Comparison of ENCODE assay signal across 16 mouse cellular contexts in genomic region chr10:117407734-117408288, GRCm38 (mm10).
"Had no signal": no experiment of that assay in that cellular context is flagged by ENCODE, and none has a peak within 500 bp of the region (broad histone marks: within the 10 kb centered on the region; RNA-seq: fewer than 3 reads in every experiment).

No protein-coding gene starts in this region.

- DNase-seq: retina, postnatal 1 day; right cerebral cortex, adult 18-20 months; right cerebral cortex, postnatal 14 days; right cerebral cortex, postnatal 25 days; right cerebral cortex, postnatal 4 days; spleen, adult 18-20 months; thymus, adult 18-20 months; thymus, adult 2 months; thymus, postnatal 14 days; thymus, postnatal 25 days; thymus, postnatal 36 days; thymus, postnatal 4 days had no signal

- H3K4me1 ChIP-seq: stomach, embryonic 15.5 days had no signal

- H3K27ac ChIP-seq: neural tube, embryonic 13.5 days; neural tube, embryonic 15.5 days; stomach, embryonic 15.5 days; stomach, postnatal 0 days had no signal

- H3K9me3 ChIP-seq: neural tube, embryonic 13.5 days; neural tube, embryonic 15.5 days; stomach, embryonic 15.5 days had no signal

- H3K27me3 ChIP-seq: neural tube, embryonic 13.5 days; neural tube, embryonic 15.5 days; stomach, embryonic 15.5 days had no signal

- H3K4me2 ChIP-seq: neural tube, embryonic 13.5 days; neural tube, embryonic 15.5 days; stomach, embryonic 15.5 days had no signal

- H3K4me3 ChIP-seq: neural tube, embryonic 13.5 days; neural tube, embryonic 15.5 days; stomach, embryonic 15.5 days had no signal

- H3K36me3 ChIP-seq: neural tube, embryonic 13.5 days; neural tube, embryonic 15.5 days; stomach, embryonic 15.5 days had no signal

- H3K9ac ChIP-seq: neural tube, embryonic 13.5 days; neural tube, embryonic 15.5 days; stomach, embryonic 15.5 days had no signal
